Mouse (Mus musculus): ENCODE data around the gene Aloxe3. TPM values are rescaled to one million over a fixed set of nuclear protein-coding genes. Genes with fewer than 3 reads are reported as not detected.

Aloxe3 gene
- total and polyA plus RNA-seq, 3 experiments, result 0.13 to 0.23 TPM; not detected in 1

DNA sequence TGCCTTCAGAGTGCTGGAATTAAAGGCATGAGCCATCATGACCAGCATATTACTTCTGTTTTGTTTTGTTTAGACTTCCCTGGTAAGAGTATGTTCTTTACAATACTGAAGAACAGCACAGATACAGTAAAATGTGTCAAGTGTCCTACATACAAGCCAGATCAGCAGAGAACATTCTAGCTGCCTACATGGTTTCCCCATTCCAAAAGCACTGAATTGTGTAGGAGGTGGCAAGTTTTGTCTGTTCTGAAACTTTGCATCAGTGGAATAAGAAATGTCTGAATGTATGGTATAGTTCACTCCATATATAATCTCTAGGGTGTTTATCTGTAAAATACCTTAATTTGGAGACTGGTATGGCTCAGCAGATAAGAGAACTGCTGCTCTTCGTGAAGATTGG lies 29.7 kb downstream of the Aloxe3 start:
- no peaks in the 10 kb centered on the region for H3K79me2 ChIP-seq (replicated peaks; ENCODE audit: control insufficient read depth, extremely low read depth, insufficient read depth, poor library complexity, severe bottlenecking)
- in situ Hi-C loops (cut with MboI; ENCODE audit: low pct_ligation_motif_present, low pct_unique_long_range_greater_than_20kb, low sequenced_read_pairs), result no loop called here
- H3K4me3 ChIP-seq (replicated peaks in 1 of 3; ENCODE audit: low read depth in 2 of 3, low read length in 2 of 3, poor library complexity in 1 of 3), result no peak overlapping the region
- no peak for TF ChIP-seq ZC3H11A (IDR thresholded peaks at IDR 0.05; ENCODE audit: low read depth, low read length)
- TF ChIP-seq TBP (conservative IDR thresholded peaks at IDR 0.05; ENCODE audit: low read depth, low read length), result no peak
- no peak for TF ChIP-seq CHD1 (IDR thresholded peaks at IDR 0.05; ENCODE audit: low read depth, low read length)
- TF ChIP-seq RAD21 (IDR thresholded peaks at IDR 0.05; ENCODE audit: low read depth, low read length), result no peak
- TF ChIP-seq POLR2AphosphoS2 (IDR thresholded peaks at IDR 0.05; ENCODE audit: low read depth, low read length), result no peak
- no peak for TF ChIP-seq MAX (IDR thresholded peaks at IDR 0.05; ENCODE audit: low read length)
- TF ChIP-seq CHD2 (IDR thresholded peaks at IDR 0.05; ENCODE audit: low read length), result no peak
- no peak for TF ChIP-seq SIN3A (IDR thresholded peaks at IDR 0.05; ENCODE audit: low read length)
- no peak for TF ChIP-seq HCFC1 (IDR thresholded peaks at IDR 0.05; ENCODE audit: low read depth, low read length)
- TF ChIP-seq MYC (IDR thresholded peaks at IDR 0.05; ENCODE audit: low read depth, low read length), result no peak
- TF ChIP-seq KAT2A (IDR thresholded peaks at IDR 0.05; ENCODE audit: insufficient replicate concordance, low read length), result no peak
- no peak for TF ChIP-seq POLR2A (IDR thresholded peaks at IDR 0.05; ENCODE audit: low read depth, low read length)
- no peak for TF ChIP-seq ELF1 (IDR thresholded peaks at IDR 0.05; ENCODE audit: low read depth, low read length)
- no peak for TF ChIP-seq GABPA (IDR thresholded peaks at IDR 0.05; ENCODE audit: insufficient replicate concordance, low read depth, low read length)
- no peak for TF ChIP-seq ETS1 (conservative IDR thresholded peaks at IDR 0.05; ENCODE audit: low read depth, low read length)
- TF ChIP-seq JUND (conservative IDR thresholded peaks at IDR 0.05; ENCODE audit: low read depth, low read length), result no peak
- no peak for TF ChIP-seq IRF4 (IDR thresholded peaks at IDR 0.05; ENCODE audit: low read depth, low read length)
- no peak for TF ChIP-seq SMC3 (IDR thresholded peaks at IDR 0.05; ENCODE audit: low read depth, low read length)
- no peak for TF ChIP-seq USF1 (IDR thresholded peaks at IDR 0.05; ENCODE audit: low read depth, low read length)
- no peak overlapping the region for H3K4me2 ChIP-seq (ENCODE audit: insufficient read depth, low read depth, poor library complexity, severe bottlenecking)
- H3K27me3 ChIP-seq (replicated peaks), result peaks cover 86% of the 10 kb centered on the region
- H3K9me3 ChIP-seq (replicated peaks; ENCODE audit: low read length), result no peaks in the 10 kb centered on the region
- dilution Hi-C loops (cut with MboI; ENCODE audit: extremely low pct_ligation_motif_present, extremely low pct_unique_long_range_greater_than_20kb, low sequenced_read_pairs), result no loop called here
- DNase-seq (ENCODE audit: extremely low read depth), result no peak
- H3K36me3 ChIP-seq (replicated peaks in 1 of 2; ENCODE audit: control insufficient read depth in 1 of 2, insufficient read depth in 1 of 2, low read length in 1 of 2), result no peaks in the 10 kb centered on the region
- no peak overlapping the region for H3K9ac ChIP-seq (ENCODE audit: insufficient read depth, low read depth)
- no peak overlapping the region for H3K27ac ChIP-seq (ENCODE audit: insufficient read depth, low read depth)
- H3K4me1 ChIP-seq (ENCODE audit: control insufficient read depth in 1 of 2, insufficient read depth in 2 of 2), result 0 out of 4 replicates have a peak, but pooled peaks cover 0 to 3% of the 10 kb centered on the region in 2 experiments

DNA sequence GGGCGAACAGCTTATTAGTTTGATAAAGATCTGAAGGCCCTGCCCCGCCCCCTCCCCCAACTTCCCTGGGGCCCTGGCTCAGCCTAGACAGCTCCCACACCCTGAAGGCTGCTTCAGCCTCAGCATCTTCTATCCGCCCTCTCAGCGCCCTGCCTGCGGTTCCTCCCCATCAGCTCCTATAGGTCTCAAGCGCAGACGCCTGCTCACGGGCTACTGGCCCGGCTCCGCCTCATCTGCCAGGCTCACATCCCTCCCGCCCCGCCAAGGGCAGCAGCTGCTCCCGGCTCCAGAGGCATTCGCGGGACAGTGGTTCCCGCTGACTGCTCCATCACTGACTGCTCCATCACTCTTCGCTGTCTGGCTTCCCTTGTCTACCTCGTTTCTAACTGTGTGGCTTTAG lies 31.1 kb downstream of the Aloxe3 start, which contains the start of gene Alox12b:
Gene Alox12b, plus strand, starts transcription at position 190 of the 400 bp plus-strand sequence.
- H3K27ac ChIP-seq (ENCODE audit: insufficient read depth, low read depth), result no peak within 1 kb of the TSS
- H3K36me3 ChIP-seq (replicated peaks in 1 of 2; ENCODE audit: control insufficient read depth in 1 of 2, insufficient read depth in 1 of 2, low read length in 1 of 2), result no peaks in the 10 kb centered on the region
- no peaks in the 10 kb centered on the region for H3K9me3 ChIP-seq (replicated peaks; ENCODE audit: low read length)
- H3K4me1 ChIP-seq (ENCODE audit: control insufficient read depth in 1 of 2, insufficient read depth in 2 of 2), result no peaks in the 10 kb centered on the region
- no peaks in the 10 kb centered on the region for H3K79me2 ChIP-seq (replicated peaks; ENCODE audit: control insufficient read depth, extremely low read depth, insufficient read depth, poor library complexity, severe bottlenecking)
- in situ Hi-C loops (cut with MboI; ENCODE audit: low pct_ligation_motif_present, low pct_unique_long_range_greater_than_20kb, low sequenced_read_pairs), result no loop called here
- H3K4me3 ChIP-seq (replicated peaks in 1 of 3; ENCODE audit: low read depth in 2 of 3, low read length in 2 of 3, poor library complexity in 1 of 3), result no peak within 1 kb of the TSS
- no peak within 1 kb of the TSS for H3K9ac ChIP-seq (ENCODE audit: insufficient read depth, low read depth)
- dilution Hi-C loops (cut with MboI; ENCODE audit: extremely low pct_ligation_motif_present, extremely low pct_unique_long_range_greater_than_20kb, low sequenced_read_pairs), result no loop called here
- H3K27me3 ChIP-seq (replicated peaks), result peaks cover 81% of the 10 kb centered on the region
- TF ChIP-seq NELFE (IDR thresholded peaks at IDR 0.05; ENCODE audit: low read depth, low read length) (no peak), ZC3H11A (IDR thresholded peaks at IDR 0.05; ENCODE audit: low read depth, low read length) (no peak), RAD21 (IDR thresholded peaks at IDR 0.05; ENCODE audit: low read depth, low read length) (no peak), HCFC1 (IDR thresholded peaks at IDR 0.05; ENCODE audit: low read depth, low read length) (no peak), SMC3 (IDR thresholded peaks at IDR 0.05; ENCODE audit: low read depth, low read length) (no peak), TCF12 (IDR thresholded peaks at IDR 0.05; ENCODE audit: low read depth, low read length) (no peak), POLR2A (IDR thresholded peaks at IDR 0.05; ENCODE audit: low read depth, low read length) (no peak), ZKSCAN1 (IDR thresholded peaks at IDR 0.05; ENCODE audit: borderline replicate concordance, low read depth, low read length) (no peak), SIN3A (IDR thresholded peaks at IDR 0.05; ENCODE audit: low read length) (no peak), JUND (conservative IDR thresholded peaks at IDR 0.05; ENCODE audit: low read depth, low read length) (no peak), JUN (IDR thresholded peaks at IDR 0.05; ENCODE audit: insufficient read depth, low read depth, low read length) (no peak), EP300 (IDR thresholded peaks at IDR 0.05; ENCODE audit: low read length) (no peak), CHD2 (IDR thresholded peaks at IDR 0.05; ENCODE audit: low read length) (no peak), RCOR1 (conservative IDR thresholded peaks at IDR 0.05; ENCODE audit: low read depth, low read length) (no peak), MEF2A (IDR thresholded peaks at IDR 0.05; ENCODE audit: borderline replicate concordance, low read depth, low read length) (no peak), ELF1 (IDR thresholded peaks at IDR 0.05; ENCODE audit: low read depth, low read length) (no peak), UBTF (IDR thresholded peaks at IDR 0.05; ENCODE audit: low read depth, low read length) (no peak)
- H3K4me2 ChIP-seq (ENCODE audit: insufficient read depth, low read depth, poor library complexity, severe bottlenecking), result no peak within 1 kb of the TSS
- no peak for DNase-seq (ENCODE audit: extremely low read depth)

Data from CH12.LX (cell line).